Mouse (Mus musculus) myocyte (in vitro differentiated cells): ENCODE results near the gene Itga3.

Experiments
- CEBPB ChIP-seq: IDR thresholded peaks from 2 replicates; pipeline ENCODE4 v1.6.1; 2011; ENCODE audit warnings: mild to moderate bottlenecking, moderate library complexity; ENCODE audit not compliant: poor library complexity, insufficient read depth, severe bottlenecking
- E2F4 ChIP-seq: IDR thresholded peaks from one replicate; pipeline ENCODE4 v1.6.1; 2011; ENCODE audit warnings: mild to moderate bottlenecking, control low read depth, moderate library complexity; ENCODE audit not compliant: insufficient read depth
- MAX ChIP-seq: IDR thresholded peaks from one replicate; pipeline ENCODE4 v1.6.1; 2011; ENCODE audit warnings: low read depth, mild to moderate bottlenecking, control low read depth
- MYOD1 ChIP-seq, 3 experiments: IDR thresholded peaks; one replicate each; pipeline ENCODE4 v1.6.1; 2011; ENCODE audit warnings: control low read depth in 2 of 3, low read depth in 2 of 3, mild to moderate bottlenecking in 2 of 3, moderate library complexity in 1 of 3; ENCODE audit not compliant: insufficient read length in 2 of 3, control insufficient read depth in 1 of 3
- MYOG ChIP-seq, 3 experiments: IDR thresholded peaks; one replicate each; pipeline ENCODE4 v1.6.1; 2011; ENCODE audit warnings: control low read depth in 2 of 3, low read depth in 2 of 3, mild to moderate bottlenecking in 2 of 3; ENCODE audit not compliant: insufficient read length in 2 of 3, control insufficient read depth in 1 of 3, insufficient read depth in 1 of 3
- POLR2A ChIP-seq: IDR thresholded peaks from one replicate; pipeline ENCODE4 v1.6.1; 2011; ENCODE audit warnings: low read depth, mild to moderate bottlenecking, control low read depth, moderate library complexity; ENCODE audit not compliant: insufficient read length
- POLR2AphosphoS2 ChIP-seq: IDR thresholded peaks from one replicate; pipeline ENCODE4 v1.6.1; 2011; ENCODE audit warnings: low read depth, control low read depth; ENCODE audit not compliant: insufficient read length
- REST ChIP-seq: IDR thresholded peaks from one replicate; pipeline ENCODE4 v1.6.1; 2011; ENCODE audit warnings: mild to moderate bottlenecking, control low read depth, moderate library complexity; ENCODE audit not compliant: insufficient read depth, insufficient read length
- SRF ChIP-seq: IDR thresholded peaks from one replicate; pipeline ENCODE4 v1.6.1; 2011; ENCODE audit warnings: low read depth; ENCODE audit not compliant: control insufficient read depth, insufficient read length
- TCF12 ChIP-seq: IDR thresholded peaks from one replicate; pipeline ENCODE4 v1.6.1; 2011; ENCODE audit warnings: mild to moderate bottlenecking, control low read depth; ENCODE audit not compliant: poor library complexity, insufficient read depth, severe bottlenecking
- TCF3 ChIP-seq: IDR thresholded peaks from one replicate; pipeline ENCODE4 v1.6.1; 2011; ENCODE audit warnings: low read depth, control low read depth; ENCODE audit not compliant: insufficient read length
- USF1 ChIP-seq: IDR thresholded peaks from one replicate; pipeline ENCODE4 v1.6.1; 2011; ENCODE audit warnings: low read depth, mild to moderate bottlenecking, control low read depth, moderate library complexity

DNA sequence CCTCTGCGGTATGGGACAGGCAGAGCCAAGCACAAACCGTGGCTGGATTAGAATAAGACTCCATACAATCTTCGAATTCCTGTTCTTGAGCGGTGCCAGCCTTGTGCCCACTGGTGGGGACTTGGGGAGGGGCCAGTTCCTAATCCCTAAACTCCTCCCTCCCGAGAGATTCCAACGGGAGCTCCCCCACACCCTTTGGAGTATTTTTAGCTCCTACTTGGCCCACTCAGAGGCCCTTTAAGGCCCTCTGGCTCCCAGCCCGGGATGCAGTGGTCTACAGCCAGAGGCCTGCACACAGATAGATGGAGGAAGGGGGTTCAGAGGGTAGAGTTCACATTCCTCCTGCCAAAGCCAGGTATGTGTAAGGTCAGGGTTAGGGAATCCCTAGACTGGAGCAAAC lies 5.3 kb downstream of the Itga3 start:
- TF ChIP-seq POLR2A (no peak), TCF12 (no peak), E2F4 (no peak), REST (no peak), CEBPB (no peak), POLR2AphosphoS2 (no peak), USF1 (no peak), MYOG (IDR thresholded peaks at IDR 0.05; ENCODE audit: control insufficient read depth in 1 of 3, insufficient read depth in 1 of 3, insufficient read length in 2 of 3, low read depth in 2 of 3) (no peak), MYOD1 (IDR thresholded peaks at IDR 0.05; ENCODE audit: control insufficient read depth in 1 of 3, insufficient read length in 2 of 3, low read depth in 2 of 3) (no peak), TCF3 (no peak), SRF (no peak), MAX (no peak)
